In the genomic region with DNA sequence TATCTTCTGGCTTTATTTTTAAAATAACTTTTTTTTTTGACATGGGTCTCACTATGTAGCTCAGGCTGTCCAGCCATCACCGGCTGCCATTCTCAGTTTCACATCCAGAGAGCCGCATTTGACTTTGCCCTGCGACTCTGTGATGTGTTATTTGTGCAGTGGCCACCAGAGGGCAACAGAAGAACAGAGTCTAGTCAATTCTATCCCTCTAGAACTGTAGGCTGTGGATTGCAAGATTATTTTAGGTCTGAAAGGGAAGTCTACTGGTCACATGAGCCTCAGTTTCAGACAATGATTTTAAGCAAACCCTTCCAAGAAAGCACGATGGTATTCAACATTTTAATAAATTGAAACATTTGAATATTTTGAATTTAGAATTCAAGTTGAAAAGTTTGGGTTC, we compare ENCODE assay signal across 9 mouse cellular contexts.
DNase-seq lines count a peak whose midpoint lies in the region; ATAC-seq and TF ChIP-seq lines count a peak whose summit lies in the region.
"Had no signal": no experiment of that assay in that cellular context is flagged by ENCODE, and none has a peak within 500 bp of the region (broad histone marks: within the 10 kb centered on the region; RNA-seq: fewer than 3 reads in every experiment).

No protein-coding gene starts in this region.

- H3K4me1 ChIP-seq in embryonic facial prominence, embryonic 11.5 days (ENCODE audit: control insufficient read depth, insufficient read depth, low read length), result no peaks in the 10 kb centered on the region
- H3K4me1 ChIP-seq in liver, embryonic 16.5 days (ENCODE audit: control insufficient read depth, low read depth, low read length), result no peaks in the 10 kb centered on the region
- H3K4me1 ChIP-seq in neural tube, embryonic 15.5 days, result no peaks in the 10 kb centered on the region
- H3K4me1 ChIP-seq in testis, adult 2 months (ENCODE audit: control insufficient read depth, insufficient read depth, low read length), result peaks cover 3% of the 10 kb centered on the region
- H3K4me1 ChIP-seq: heart, embryonic 13.5 days had no signal

- DNase-seq in adrenal gland, postnatal 36 days, result peak; percentile 84 to 87
- DNase-seq in embryonic facial prominence, embryonic 11.5 days (ENCODE audit: low spot score), result peak; percentile 85
- DNase-seq in heart, adult 8-10 months (ENCODE audit: low spot score), result peak; percentile 89
- peak; percentile 83 to 94 for DNase-seq in kidney, postnatal 36 days

- H3K4me3 ChIP-seq in embryonic facial prominence, embryonic 11.5 days (ENCODE audit: low read depth, low read length), result no peak overlapping the region
- H3K4me3 ChIP-seq in liver, embryonic 16.5 days (ENCODE audit: low read depth, low read length), result no peak overlapping the region
- no peak overlapping the region for H3K4me3 ChIP-seq in neural tube, embryonic 15.5 days (replicated peaks)
- no peak overlapping the region for H3K4me3 ChIP-seq in testis, adult 2 months (ENCODE audit: control insufficient read depth, low read depth, low read length)
- H3K4me3 ChIP-seq: heart, embryonic 13.5 days had no signal

- H3K9me3 ChIP-seq in embryonic facial prominence, embryonic 11.5 days (replicated peaks; ENCODE audit: control insufficient read depth, low read length), result no peaks in the 10 kb centered on the region
- no peaks in the 10 kb centered on the region for H3K9me3 ChIP-seq in liver, embryonic 16.5 days (replicated peaks; ENCODE audit: control insufficient read depth, low read length)
- no peaks in the 10 kb centered on the region for H3K9me3 ChIP-seq in neural tube, embryonic 15.5 days (replicated peaks)
- H3K9me3 ChIP-seq: heart, embryonic 13.5 days had no signal

- peak; percentile 23; the same call in 1 of the 2 replicates for TF ChIP-seq CTCF in testis, adult 2 months (IDR thresholded peaks at IDR 0.05; ENCODE audit: control insufficient read depth, insufficient read depth, insufficient replicate concordance, low read depth, low read length)

- H3K4me2 ChIP-seq in embryonic facial prominence, embryonic 11.5 days (ENCODE audit: low read depth, low read length), result no peak overlapping the region
- no peak overlapping the region for H3K4me2 ChIP-seq in liver, embryonic 16.5 days (ENCODE audit: low read depth, low read length)
- no peak overlapping the region for H3K4me2 ChIP-seq in neural tube, embryonic 15.5 days
- H3K4me2 ChIP-seq: heart, embryonic 13.5 days had no signal

- TF ChIP-seq POLR2A in testis, adult 2 months (IDR thresholded peaks at IDR 0.05; ENCODE audit: control insufficient read depth, low read depth, low read length), result no peak

- no peaks in the 10 kb centered on the region for H3K27me3 ChIP-seq in embryonic facial prominence, embryonic 11.5 days (ENCODE audit: control insufficient read depth, insufficient read depth, low read length)
- H3K27me3 ChIP-seq in liver, embryonic 16.5 days (ENCODE audit: control insufficient read depth, insufficient read depth, low read depth, low read length), result no peaks in the 10 kb centered on the region
- H3K27me3 ChIP-seq in neural tube, embryonic 15.5 days (replicated peaks), result no peaks in the 10 kb centered on the region
- H3K27me3 ChIP-seq in testis, adult 2 months (ENCODE audit: control insufficient read depth, insufficient read depth, low read length), result no peaks in the 10 kb centered on the region
- H3K27me3 ChIP-seq: heart, embryonic 13.5 days had no signal

- 8% methylated on average over 4 of the region's 4 CpGs for WGBS in embryonic facial prominence, embryonic 11.5 days
- WGBS in liver, embryonic 16.5 days (ENCODE audit: insufficient replicate concordance), result 4% methylated on average over 4 of the region's 4 CpGs
- 7% methylated on average over 4 of the region's 4 CpGs for WGBS in neural tube, embryonic 15.5 days

- H3K27ac ChIP-seq in embryonic facial prominence, embryonic 11.5 days (replicated peaks; ENCODE audit: low read depth, low read length), result no peak overlapping the region
- no peak overlapping the region for H3K27ac ChIP-seq in liver, embryonic 16.5 days (ENCODE audit: low read length)
- H3K27ac ChIP-seq in neural tube, embryonic 15.5 days (replicated peaks), result no peak overlapping the region
- H3K27ac ChIP-seq in testis, adult 2 months (ENCODE audit: control insufficient read depth, insufficient read depth, low read depth, low read length), result no peak overlapping the region
- H3K27ac ChIP-seq: heart, embryonic 13.5 days had no signal

- H3K9ac ChIP-seq in embryonic facial prominence, embryonic 11.5 days (replicated peaks; ENCODE audit: low read length), result no peak overlapping the region
- no peak overlapping the region for H3K9ac ChIP-seq in liver, embryonic 16.5 days (ENCODE audit: low read depth, low read length)
- H3K9ac ChIP-seq in neural tube, embryonic 15.5 days (replicated peaks), result no peak overlapping the region
- H3K9ac ChIP-seq: heart, embryonic 13.5 days had no signal

- no peaks in the 10 kb centered on the region for H3K36me3 ChIP-seq in embryonic facial prominence, embryonic 11.5 days (replicated peaks; ENCODE audit: control insufficient read depth, insufficient read depth, low read depth, low read length)
- no peaks in the 10 kb centered on the region for H3K36me3 ChIP-seq in liver, embryonic 16.5 days (ENCODE audit: control insufficient read depth, insufficient read depth)
- H3K36me3 ChIP-seq in neural tube, embryonic 15.5 days, result no peaks in the 10 kb centered on the region
- H3K36me3 ChIP-seq in testis, adult 2 months (ENCODE audit: control insufficient read depth, insufficient read depth, low read length), result no peaks in the 10 kb centered on the region
- H3K36me3 ChIP-seq: heart, embryonic 13.5 days had no signal

- ATAC-seq in CD4-positive, CD25-positive, alpha-beta regulatory T cell, adult 4 months, result peak; percentile 57
- ATAC-seq in embryonic facial prominence, embryonic 11.5 days (replicated peaks; ENCODE audit: insufficient number of reproducible peaks, low FRiP score, low TSS enrichment, low read depth), result no peak
- peak; percentile 43; the same call in 1 of the 2 replicates for ATAC-seq in liver, embryonic 16.5 days (ENCODE audit: low read depth)
- peak; percentile 74; the same call in 1 of the 2 replicates for ATAC-seq in neural tube, embryonic 15.5 days (ENCODE audit: low FRiP score)
